Mouse (Mus musculus) forebrain, embryonic 16.5 days (tissue): ENCODE results near the gene Ptprn2. TPM values are rescaled to one million over a fixed set of nuclear protein-coding genes. Genes with fewer than 3 reads are reported as not detected.
A peak's percentile ranks its signal among the peaks of the same experiment; 100 is the strongest.

Source experiments
- ATAC-seq: fragments of 200-750 bp; cut with Nextera tagmentation; 2 replicates; pipeline ENCODE4 v1.8.0; 2017; ENCODE audit warnings: mild to moderate bottlenecking, moderate library complexity
- H3K27ac ChIP-seq: fragments of 300-500 bp; sonication (generic); 2 replicates; pipeline ENCODE4 v1.5.1; 2014; ENCODE audit warnings: low read length, control low read depth
- H3K27me3 ChIP-seq: fragments of 300-500 bp; sonication (generic); replicated peaks from 2 replicates; pipeline ENCODE4 v1.6.1; 2014; ENCODE audit warnings: low read length; ENCODE audit not compliant: control insufficient read depth, insufficient read depth
- H3K36me3 ChIP-seq: fragments of 300-500 bp; sonication (generic); 2 replicates; pipeline ENCODE4 v1.6.1; 2014; ENCODE audit not compliant: control insufficient read depth, insufficient read depth
- H3K4me1 ChIP-seq: fragments of 300-500 bp; sonication (generic); replicated peaks from 2 replicates; pipeline ENCODE4 v1.6.1; 2014; ENCODE audit warnings: low read length; ENCODE audit not compliant: control insufficient read depth, insufficient read depth
- H3K4me2 ChIP-seq: fragments of 300-500 bp; sonication (generic); 2 replicates; pipeline ENCODE4 v1.6.1; 2014; ENCODE audit warnings: mild to moderate bottlenecking, low read length, control low read depth
- H3K4me3 ChIP-seq: fragments of 300-500 bp; sonication (generic); replicated peaks from 2 replicates; pipeline ENCODE4 v1.5.1; 2014; ENCODE audit warnings: mild to moderate bottlenecking, low read length, control low read depth
- H3K9ac ChIP-seq: fragments of 300-500 bp; sonication (generic); replicated peaks from 2 replicates; pipeline ENCODE4 v1.6.1; 2014; ENCODE audit warnings: low read depth, low read length, control low read depth
- H3K9me3 ChIP-seq: fragments of 300-500 bp; sonication (generic); 2 replicates; pipeline ENCODE4 v1.6.1; 2016; ENCODE audit warnings: low read length; ENCODE audit not compliant: control insufficient read depth
- WGBS: fragments of 180-500 bp; shearing (Covaris S2); extraction: QIAGEN DNeasy Blood & Tissue Kit; methylation state at CpG from one replicate; pipeline ENCODE4 v1.1.7; 2014; 5-methylcytosine and 5-hydroxymethylcytosine counted together
- polyA plus RNA-seq: library from polyadenylated mRNA; unstranded; fragments of >200 nt; fragmentation: Nextera tagmentation; extraction: Ambion mirVana; gene quantifications from 2 replicates; pipeline ENCODE4 v1.2.1, GENCODE M21; 2015

The Ptprn2 gene
- polyA plus RNA-seq, 1 experiment from 2014 or later, result 11.5 TPM

DNA sequence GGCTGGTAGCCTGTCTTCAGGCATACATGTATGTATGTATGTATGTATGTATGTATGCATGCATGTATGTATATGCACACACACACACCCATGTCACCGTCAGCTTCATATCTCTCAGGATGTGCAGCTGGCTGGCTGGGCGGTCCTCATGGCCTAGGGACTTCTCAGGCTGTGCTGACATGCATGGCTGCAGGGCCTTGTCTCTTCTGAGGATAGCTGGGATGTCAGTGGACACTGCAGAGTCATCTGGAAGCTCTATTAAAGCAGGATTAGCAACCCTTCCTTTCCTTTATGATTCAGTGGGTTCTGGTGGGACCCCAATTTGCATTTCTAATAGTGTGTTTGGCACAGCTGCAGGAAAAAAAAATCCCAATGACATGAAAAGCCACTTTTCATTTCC is 473.6 kb downstream of the Ptprn2 start:
- no peak for ATAC-seq
- H3K4me2 ChIP-seq, result no peak overlapping the region
- no peaks in the 10 kb centered on the region for H3K4me1 ChIP-seq
- no peak overlapping the region for H3K27ac ChIP-seq
- H3K36me3 ChIP-seq, result no peaks in the 10 kb centered on the region
- no peak overlapping the region for H3K9ac ChIP-seq
- 86% methylated on average over 2 of the region's 2 CpGs for WGBS
- H3K4me3 ChIP-seq, result no peak overlapping the region
- no peaks in the 10 kb centered on the region for H3K9me3 ChIP-seq
- H3K27me3 ChIP-seq, result no peaks in the 10 kb centered on the region

DNA sequence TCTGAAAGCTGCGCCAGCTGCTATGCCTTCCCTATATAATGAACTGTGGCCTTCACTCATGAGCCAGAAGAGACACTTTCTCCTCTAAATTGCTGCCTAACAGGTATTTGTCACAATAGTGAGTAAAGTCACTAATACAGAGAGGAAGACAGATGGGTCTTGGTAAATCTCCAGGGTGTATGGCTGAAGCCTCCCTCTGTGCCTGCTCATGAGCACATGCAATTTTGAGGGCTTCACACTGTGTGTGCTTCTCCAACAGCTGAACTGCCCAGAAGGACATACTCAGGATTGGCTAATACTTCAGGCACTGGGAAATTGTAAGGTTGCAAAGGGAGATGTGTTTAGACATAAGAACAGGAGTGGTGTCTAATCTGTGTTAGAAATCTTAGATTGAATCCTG is 478.4 kb downstream of the Ptprn2 start:
- Histone ChIP-seq H3K4me2 (no peak overlapping the region), H3K27me3 (no peaks in the 10 kb centered on the region), H3K27ac (no peak overlapping the region), H3K4me3 (no peak overlapping the region), H3K9me3 (no peaks in the 10 kb centered on the region), H3K4me1 (0 out of 2 replicates have a peak, but pooled peaks cover 4% of the 10 kb centered on the region), H3K36me3 (no peaks in the 10 kb centered on the region), H3K9ac (no peak overlapping the region)
- 85% methylated on average over 1 of the region's 1 CpGs for WGBS
- no peak for ATAC-seq

DNA sequence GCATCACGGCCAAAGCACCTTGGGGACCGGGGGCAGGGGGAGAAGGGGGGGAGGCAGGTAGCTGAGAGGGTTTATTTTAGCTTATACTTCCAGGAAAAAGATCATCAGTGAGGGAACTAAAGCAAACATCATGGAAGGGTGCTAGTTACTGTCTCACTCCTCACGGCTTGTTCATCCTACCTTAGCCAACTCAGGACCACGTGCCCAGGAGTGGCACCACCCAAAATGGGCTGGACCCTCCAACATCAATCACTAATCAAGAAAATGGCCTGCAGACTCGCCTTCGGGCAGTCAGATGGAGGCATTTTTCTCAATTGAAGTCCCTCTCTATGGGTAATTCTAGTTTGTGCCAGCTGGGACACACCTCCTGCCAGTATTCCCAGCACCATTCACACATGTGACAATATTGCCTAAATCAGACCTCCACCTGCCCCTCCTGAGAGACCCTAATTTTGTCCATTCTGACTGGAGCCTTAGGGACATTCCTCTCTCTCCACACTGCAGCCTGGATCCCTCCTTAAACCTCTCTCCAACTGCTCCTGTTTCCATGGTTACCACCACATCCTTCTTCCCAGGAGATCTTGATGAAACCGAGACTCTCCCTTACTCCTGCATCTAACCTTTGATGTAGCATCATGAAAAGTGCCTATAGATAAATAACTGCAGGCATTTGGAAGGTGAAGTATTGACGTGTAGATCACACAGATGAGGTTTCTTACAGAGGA is 482.9 kb downstream of the Ptprn2 start:
- no peaks in the 10 kb centered on the region for H3K36me3 ChIP-seq
- 0 out of 2 replicates have a peak, but pooled peaks cover 4% of the 10 kb centered on the region for H3K4me1 ChIP-seq
- no peak overlapping the region for H3K9ac ChIP-seq
- no peak overlapping the region for H3K4me3 ChIP-seq
- ATAC-seq, result peak; percentile 68
- no peaks in the 10 kb centered on the region for H3K27me3 ChIP-seq
- WGBS, result 55% methylated on average over 8 of the region's 8 CpGs
- no peak overlapping the region for H3K27ac ChIP-seq
- H3K9me3 ChIP-seq, result no peaks in the 10 kb centered on the region
- H3K4me2 ChIP-seq, result no peak overlapping the region

DNA sequence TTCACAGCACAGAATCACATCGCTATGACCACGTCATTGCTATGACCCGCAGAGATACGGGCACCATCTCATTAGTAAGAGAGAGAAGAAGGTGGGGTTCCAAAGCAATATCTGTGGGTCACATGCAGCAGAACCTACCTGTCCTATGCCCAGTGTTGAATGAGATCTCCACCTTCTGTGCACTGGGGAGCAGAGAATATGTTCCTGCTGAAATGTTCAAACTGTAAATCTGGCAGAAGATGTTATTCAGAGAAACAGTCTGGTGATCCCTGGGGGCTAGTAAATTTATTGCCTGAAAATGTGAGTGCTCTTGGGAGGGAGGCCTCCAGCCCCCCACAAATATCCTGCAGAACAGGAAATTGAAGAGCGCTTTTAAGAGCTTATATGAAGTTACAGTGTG is 490.0 kb downstream of the Ptprn2 start:
- H3K4me1 ChIP-seq, result no peaks in the 10 kb centered on the region
- no peaks in the 10 kb centered on the region for H3K36me3 ChIP-seq
- H3K27ac ChIP-seq, result no peak overlapping the region
- H3K4me3 ChIP-seq, result no peak overlapping the region
- no peaks in the 10 kb centered on the region for H3K9me3 ChIP-seq
- H3K27me3 ChIP-seq, result no peaks in the 10 kb centered on the region
- WGBS, result 86% methylated on average over 5 of the region's 5 CpGs
- no peak overlapping the region for H3K9ac ChIP-seq
- H3K4me2 ChIP-seq, result no peak overlapping the region
- ATAC-seq, result no peak

DNA sequence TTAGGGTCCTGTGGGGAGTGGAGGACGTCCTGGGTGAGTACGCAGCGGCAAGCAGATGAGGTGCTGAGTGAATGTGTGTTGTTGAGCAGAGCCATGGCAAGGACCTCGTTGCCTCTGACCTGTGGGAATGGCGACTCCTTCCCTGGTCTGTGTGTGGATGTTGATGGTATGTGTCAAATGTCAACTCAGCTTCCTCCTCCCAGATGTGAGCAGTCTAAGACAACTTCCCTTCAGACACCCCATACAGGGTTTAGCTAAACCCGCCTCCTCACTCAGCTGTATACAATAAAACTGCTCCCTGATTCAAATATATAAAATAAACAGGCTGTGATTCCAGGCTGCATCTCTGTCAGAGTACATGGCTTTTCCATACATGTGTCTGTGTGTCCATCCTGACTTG is 491.5 kb downstream of the Ptprn2 start:
- ATAC-seq, result no peak
- H3K27ac ChIP-seq, result no peak overlapping the region
- H3K4me2 ChIP-seq, result no peak overlapping the region
- H3K36me3 ChIP-seq, result no peaks in the 10 kb centered on the region
- no peak overlapping the region for H3K4me3 ChIP-seq
- H3K27me3 ChIP-seq, result no peaks in the 10 kb centered on the region
- H3K9me3 ChIP-seq, result no peaks in the 10 kb centered on the region
- H3K4me1 ChIP-seq, result no peaks in the 10 kb centered on the region
- no peak overlapping the region for H3K9ac ChIP-seq
- WGBS, result 88% methylated on average over 6 of the region's 6 CpGs

DNA sequence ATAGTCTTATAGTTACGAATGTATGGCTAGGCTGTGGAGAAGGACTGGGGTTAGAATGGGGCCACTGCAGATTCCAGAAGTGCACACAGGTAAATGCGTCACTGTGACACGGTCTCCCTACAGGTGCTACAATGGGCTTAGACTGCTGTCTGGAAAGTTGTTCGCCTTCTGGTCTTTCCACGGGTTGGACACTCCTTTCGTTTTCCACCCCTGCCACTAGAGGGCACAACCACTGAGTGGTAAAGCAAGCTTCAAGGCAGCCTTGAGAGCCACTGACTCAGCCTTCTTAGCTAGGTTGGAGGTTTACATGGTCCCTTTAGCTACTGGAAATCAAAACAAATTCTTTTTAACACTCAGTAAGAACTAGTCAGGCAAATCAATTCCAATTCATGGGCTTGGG is 492.7 kb downstream of the Ptprn2 start:
- no peak overlapping the region for H3K4me3 ChIP-seq
- no peaks in the 10 kb centered on the region for H3K9me3 ChIP-seq
- no peak overlapping the region for H3K9ac ChIP-seq
- 86% methylated on average over 6 of the region's 6 CpGs for WGBS
- H3K27me3 ChIP-seq, result no peaks in the 10 kb centered on the region
- H3K4me1 ChIP-seq, result no peaks in the 10 kb centered on the region
- no peaks in the 10 kb centered on the region for H3K36me3 ChIP-seq
- H3K4me2 ChIP-seq, result no peak overlapping the region
- no peak for ATAC-seq
- no peak overlapping the region for H3K27ac ChIP-seq

DNA sequence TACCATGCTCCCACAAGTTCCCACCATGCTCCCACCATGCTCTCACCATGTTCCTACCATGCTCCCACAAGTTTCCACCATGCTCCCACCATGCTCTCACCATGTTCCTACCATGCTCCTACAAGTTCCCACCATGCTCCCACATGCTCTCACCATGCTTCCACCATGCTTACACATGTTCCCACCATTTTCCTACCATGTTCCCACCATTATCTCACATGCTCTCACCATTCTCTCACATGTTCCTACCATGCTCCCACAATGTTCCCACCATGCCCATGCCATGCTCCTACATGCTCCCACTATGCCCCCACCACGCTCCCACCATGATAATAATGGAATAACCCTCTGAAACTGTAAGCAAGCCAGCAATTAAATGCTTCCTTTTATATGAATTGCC is 495.8 kb downstream of the Ptprn2 start:
- 87% methylated on average over 1 of the region's 1 CpGs for WGBS
- H3K9ac ChIP-seq, result no peak overlapping the region
- no peak for ATAC-seq

DNA sequence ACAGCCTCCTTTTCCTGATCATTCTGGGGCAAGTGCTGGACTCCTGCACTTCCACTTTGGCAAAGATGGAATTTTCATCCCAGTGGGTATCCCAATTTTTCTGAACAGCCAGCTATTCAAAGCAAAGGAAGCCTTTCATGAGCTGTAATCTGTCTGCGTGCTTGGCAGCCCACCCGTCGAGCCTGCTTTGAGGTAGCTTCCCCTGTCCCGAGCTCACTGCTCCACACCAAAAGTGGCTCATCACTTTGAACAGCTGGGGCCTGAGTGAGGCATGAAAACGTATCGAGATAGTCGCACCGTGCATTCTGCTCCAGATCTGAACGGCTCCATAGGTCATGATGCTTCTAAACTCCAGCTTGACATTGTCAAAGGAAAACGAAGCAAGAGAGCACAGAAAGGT is 503.6 kb downstream of the Ptprn2 start:
- Histone ChIP-seq H3K9ac (no peak overlapping the region), H3K4me2 (no peak overlapping the region), H3K36me3 (no peaks in the 10 kb centered on the region), H3K4me3 (no peak overlapping the region), H3K27me3 (no peaks in the 10 kb centered on the region), H3K27ac (no peak overlapping the region), H3K4me1 (no peaks in the 10 kb centered on the region; the same call in 1 of the 2 replicates), H3K9me3 (no peaks in the 10 kb centered on the region; the same call in 1 of the 2 replicates)
- ATAC-seq, result no peak
- 26% methylated on average over 10 of the region's 10 CpGs for WGBS

More for the DNA sequence above, 495.8 kb downstream of the Ptprn2 start:
- H3K4me3 ChIP-seq, result no peak overlapping the region
- no peaks in the 10 kb centered on the region for H3K27me3 ChIP-seq
- H3K36me3 ChIP-seq, result no peaks in the 10 kb centered on the region
- no peaks in the 10 kb centered on the region for H3K9me3 ChIP-seq
- no peak overlapping the region for H3K4me2 ChIP-seq
- no peaks in the 10 kb centered on the region for H3K4me1 ChIP-seq
- H3K27ac ChIP-seq, result no peak overlapping the region

DNA sequence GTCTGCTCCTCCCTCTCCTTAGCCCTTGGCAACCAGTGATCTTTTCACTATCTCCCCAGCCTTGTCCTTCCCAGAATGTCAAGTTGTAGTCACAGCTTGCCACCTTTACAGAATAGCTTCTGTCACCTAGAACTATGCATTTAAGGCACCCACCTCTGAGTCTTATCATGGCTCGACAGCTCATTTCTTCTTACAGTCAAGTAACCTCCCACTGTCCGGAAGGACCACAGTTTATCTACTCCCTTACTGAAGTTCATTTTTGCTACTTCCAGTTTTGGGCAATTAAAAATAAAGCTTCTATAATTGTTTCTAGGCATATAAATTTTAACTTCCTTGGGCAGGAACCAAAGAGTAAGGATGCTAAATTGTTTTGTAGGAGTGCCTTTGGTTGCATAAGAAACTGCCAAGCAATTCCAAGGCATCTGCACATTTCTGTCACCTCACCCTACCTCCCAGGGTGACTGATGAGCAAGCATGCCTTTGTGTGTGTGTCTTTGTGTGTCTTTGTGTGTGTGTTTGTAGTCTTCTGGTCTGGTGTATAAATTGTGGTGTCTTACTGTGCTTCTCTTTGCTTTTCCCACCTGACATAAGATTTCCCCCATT is 516.1 kb downstream of the Ptprn2 start:
- Histone ChIP-seq H3K9me3 (no peaks in the 10 kb centered on the region), H3K4me2 (no peak overlapping the region), H3K27me3 (no peaks in the 10 kb centered on the region), H3K4me1 (0 out of 2 replicates have a peak, but pooled peaks cover 3% of the 10 kb centered on the region), H3K27ac (no peak overlapping the region), H3K4me3 (no peak overlapping the region), H3K9ac (no peak overlapping the region), H3K36me3 (no peaks in the 10 kb centered on the region)
- ATAC-seq, result no peak
- 91% methylated on average over 2 of the region's 2 CpGs for WGBS
